Mouse (Mus musculus): ENCODE results near the gene Wnt2. TPM values are rescaled to one million over a fixed set of nuclear protein-coding genes. Genes with fewer than 3 reads are reported as not detected.
A peak's percentile ranks its signal among the peaks of the same experiment; 100 is the strongest.

Gene Wnt2
- total and polyA plus RNA-seq, 3 experiments: 0.73 to 0.86 (median 0.86) TPM

DNA sequence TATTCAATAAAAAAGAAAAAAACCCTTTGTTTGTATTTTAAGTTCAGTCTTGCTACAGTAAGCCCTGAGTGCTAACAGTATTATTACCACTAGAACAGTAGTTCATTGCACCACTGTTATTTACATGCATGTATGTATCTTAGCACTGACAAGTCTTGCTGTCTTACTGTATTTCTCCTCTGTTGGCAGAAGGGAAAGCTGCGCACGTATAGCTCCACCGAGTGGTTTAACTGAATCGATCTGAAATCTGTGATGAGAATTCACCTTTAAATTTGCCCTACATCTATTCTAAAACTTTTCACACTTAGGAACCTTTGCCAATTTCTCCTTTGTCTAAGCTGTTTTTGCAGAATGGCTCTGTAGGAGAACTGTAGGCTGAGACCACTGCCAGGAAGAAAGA is 13.9 kb upstream of the Wnt2 start:
- Histone ChIP-seq H3K27me3 (ENCODE audit: control insufficient read depth, insufficient read depth, low read length) (no peaks in the 10 kb centered on the region), H3K4me3 (no peak overlapping the region), H3K9ac (ENCODE audit: low read depth, low read length) (no peak overlapping the region), H3K27ac (no peak overlapping the region), H3K4me1 (ENCODE audit: control insufficient read depth, insufficient read depth, low read length) (no peaks in the 10 kb centered on the region), H3K36me3 (ENCODE audit: control insufficient read depth, insufficient read depth, low read length) (no peaks in the 10 kb centered on the region), H3K79me2 (replicated peaks; ENCODE audit: control insufficient read depth, insufficient read depth, low read length) (no peaks in the 10 kb centered on the region)
- intact Hi-C loops (cut with DNase I): no loop called here
- 77% methylated on average over 4 of the region's 4 CpGs for WGBS
- no peak for TF ChIP-seq EP300 (IDR thresholded peaks at IDR 0.05; ENCODE audit: insufficient read depth, low read depth, low read length)
- no peak for TF ChIP-seq POLR2A (IDR thresholded peaks at IDR 0.05; ENCODE audit: insufficient read depth, low read depth, low read length)
- no peak for TF ChIP-seq CTCF (IDR thresholded peaks at IDR 0.05)
- no peak for DNase-seq

DNA sequence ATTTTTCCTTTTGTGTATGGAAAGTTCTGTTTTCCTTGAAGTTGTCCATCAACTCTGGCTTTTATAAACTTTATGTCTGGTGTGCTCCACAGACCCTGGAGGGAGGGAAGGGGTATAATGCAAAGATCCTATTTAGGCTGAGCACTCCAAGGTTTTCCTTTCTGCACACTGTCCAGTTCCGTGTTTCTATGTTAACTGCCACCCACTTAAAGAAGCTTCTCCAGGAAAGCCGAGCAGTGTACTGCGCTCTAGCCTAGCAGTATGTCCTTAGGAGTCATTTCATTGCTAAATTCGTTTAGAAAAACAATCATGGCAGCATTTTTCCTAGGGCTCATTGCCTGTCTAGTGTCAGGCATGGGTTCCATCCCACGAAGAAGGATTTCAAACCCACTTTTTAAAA is 12.8 kb upstream of the Wnt2 start:
- no peaks in the 10 kb centered on the region for H3K4me1 ChIP-seq (ENCODE audit: control insufficient read depth, insufficient read depth, low read length)
- no peak for TF ChIP-seq EP300 (IDR thresholded peaks at IDR 0.05; ENCODE audit: insufficient read depth, low read depth, low read length)
- no peak for TF ChIP-seq CTCF (IDR thresholded peaks at IDR 0.05)
- no peak for TF ChIP-seq POLR2A (IDR thresholded peaks at IDR 0.05; ENCODE audit: insufficient read depth, low read depth, low read length)
- no peaks in the 10 kb centered on the region for H3K79me2 ChIP-seq (replicated peaks; ENCODE audit: control insufficient read depth, insufficient read depth, low read length)
- H3K27me3 ChIP-seq (ENCODE audit: control insufficient read depth, insufficient read depth, low read length): no peaks in the 10 kb centered on the region
- H3K4me3 ChIP-seq: no peak overlapping the region
- no peaks in the 10 kb centered on the region for H3K36me3 ChIP-seq (ENCODE audit: control insufficient read depth, insufficient read depth, low read length)
- WGBS: 76% methylated on average over 5 of the region's 5 CpGs
- DNase-seq: no peak
- H3K27ac ChIP-seq: no peak overlapping the region
- intact Hi-C loops (cut with DNase I): no loop called here
- H3K9ac ChIP-seq (ENCODE audit: low read depth, low read length): no peak overlapping the region

- peaks cover 7% of the 10 kb centered on the region for H3K27me3 ChIP-seq (ENCODE audit: control insufficient read depth, insufficient read depth, low read length)
- H3K4me3 ChIP-seq: no peak overlapping the region
- WGBS: 33% methylated on average over 6 of the region's 6 CpGs
- no peak overlapping the region; the same call in 1 of the 2 replicates for H3K27ac ChIP-seq
- no peaks in the 10 kb centered on the region; the same call in 1 of the 2 replicates for H3K4me1 ChIP-seq (ENCODE audit: control insufficient read depth, insufficient read depth, low read length)
- TF ChIP-seq CTCF (IDR thresholded peaks at IDR 0.05) (no peak), EP300 (IDR thresholded peaks at IDR 0.05; ENCODE audit: insufficient read depth, low read depth, low read length) (no peak), POLR2A (IDR thresholded peaks at IDR 0.05; ENCODE audit: insufficient read depth, low read depth, low read length) (no peak)
- no peaks in the 10 kb centered on the region for H3K79me2 ChIP-seq (replicated peaks; ENCODE audit: control insufficient read depth, insufficient read depth, low read length)
- no peak for DNase-seq
- H3K9ac ChIP-seq (ENCODE audit: low read depth, low read length): no peak overlapping the region
- no peaks in the 10 kb centered on the region for H3K36me3 ChIP-seq (ENCODE audit: control insufficient read depth, insufficient read depth, low read length)
- intact Hi-C loops (cut with DNase I): no loop called here
Observed at GRCm38 (mm10) chr6:18032271-18032670, 1.9 kb upstream of the Wnt2 start.

- Histone ChIP-seq H3K36me3 (ENCODE audit: control insufficient read depth, insufficient read depth, low read length) (no peaks in the 10 kb centered on the region), H3K9ac (ENCODE audit: low read depth, low read length) (no peak overlapping the region), H3K4me3 (peak overlapping the region; percentile 39), H3K79me2 (replicated peaks; ENCODE audit: control insufficient read depth, insufficient read depth, low read length) (no peaks in the 10 kb centered on the region), H3K27ac (no peak overlapping the region; the same call in 1 of the 2 replicates), H3K27me3 (ENCODE audit: control insufficient read depth, insufficient read depth, low read length) (peaks cover 7% of the 10 kb centered on the region), H3K4me1 (ENCODE audit: control insufficient read depth, insufficient read depth, low read length) (no peaks in the 10 kb centered on the region; the same call in 1 of the 2 replicates)
- intact Hi-C loops (cut with DNase I): no loop called here
- WGBS: 1% methylated on average over 29 of the region's 29 CpGs
- no peak for TF ChIP-seq POLR2A (IDR thresholded peaks at IDR 0.05; ENCODE audit: insufficient read depth, low read depth, low read length)
- no peak for TF ChIP-seq EP300 (IDR thresholded peaks at IDR 0.05; ENCODE audit: insufficient read depth, low read depth, low read length)
- no peak for TF ChIP-seq CTCF (IDR thresholded peaks at IDR 0.05)
- DNase-seq: peak; percentile 67 to 77
Observed at GRCm38 (mm10) chr6:18031509-18032010, 1.2 kb upstream of the Wnt2 start.

DNA sequence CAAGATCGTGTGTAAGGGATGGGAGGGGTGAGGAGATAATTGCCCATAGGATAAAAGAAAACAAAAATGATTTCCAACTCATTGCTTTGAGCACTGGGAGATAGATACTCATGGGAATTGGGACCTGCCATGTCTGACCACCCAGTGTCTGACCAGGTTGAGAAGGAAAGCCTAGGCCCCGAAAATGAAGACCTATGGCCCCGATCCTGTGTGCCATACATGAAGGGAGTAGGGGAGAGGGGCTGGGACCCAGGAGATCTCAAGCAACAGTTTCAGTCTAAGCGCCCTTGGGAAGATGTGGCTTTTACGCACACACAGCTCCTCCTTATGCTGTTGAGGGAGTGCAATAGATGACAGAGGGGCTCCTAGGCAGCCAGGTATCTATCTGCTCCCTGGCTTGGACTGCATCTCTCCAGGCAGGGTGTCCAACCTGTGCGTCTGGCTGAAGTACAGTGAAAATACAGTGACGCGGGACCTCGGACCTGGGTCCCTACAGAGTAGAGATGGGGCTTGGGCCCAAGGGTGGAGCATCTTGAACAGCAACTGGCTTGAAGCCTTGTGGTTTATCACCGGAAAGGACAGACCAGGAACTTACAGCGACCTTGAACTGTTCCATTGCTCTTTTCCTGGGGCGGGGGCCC is 603 bp upstream of the Wnt2 start:
- H3K9ac ChIP-seq (ENCODE audit: low read depth, low read length): no peak overlapping the region
- DNase-seq: peak in 1 of 2 experiments; percentile 27
- no peak for TF ChIP-seq POLR2A (IDR thresholded peaks at IDR 0.05; ENCODE audit: insufficient read depth, low read depth, low read length)
- no peak for TF ChIP-seq CTCF (IDR thresholded peaks at IDR 0.05)
- no peak for TF ChIP-seq EP300 (IDR thresholded peaks at IDR 0.05; ENCODE audit: insufficient read depth, low read depth, low read length)
- H3K79me2 ChIP-seq (replicated peaks; ENCODE audit: control insufficient read depth, insufficient read depth, low read length): no peaks in the 10 kb centered on the region
- 7% methylated on average over 12 of the region's 12 CpGs for WGBS
- intact Hi-C loops (cut with DNase I): no loop called here
- H3K4me1 ChIP-seq (ENCODE audit: control insufficient read depth, insufficient read depth, low read length): no peaks in the 10 kb centered on the region; the same call in 1 of the 2 replicates
- peak overlapping the region; percentile 39 for H3K4me3 ChIP-seq
- H3K36me3 ChIP-seq (ENCODE audit: control insufficient read depth, insufficient read depth, low read length): no peaks in the 10 kb centered on the region
- no peak overlapping the region; the same call in 1 of the 2 replicates for H3K27ac ChIP-seq
- H3K27me3 ChIP-seq (ENCODE audit: control insufficient read depth, insufficient read depth, low read length): peaks cover 7% of the 10 kb centered on the region

DNA sequence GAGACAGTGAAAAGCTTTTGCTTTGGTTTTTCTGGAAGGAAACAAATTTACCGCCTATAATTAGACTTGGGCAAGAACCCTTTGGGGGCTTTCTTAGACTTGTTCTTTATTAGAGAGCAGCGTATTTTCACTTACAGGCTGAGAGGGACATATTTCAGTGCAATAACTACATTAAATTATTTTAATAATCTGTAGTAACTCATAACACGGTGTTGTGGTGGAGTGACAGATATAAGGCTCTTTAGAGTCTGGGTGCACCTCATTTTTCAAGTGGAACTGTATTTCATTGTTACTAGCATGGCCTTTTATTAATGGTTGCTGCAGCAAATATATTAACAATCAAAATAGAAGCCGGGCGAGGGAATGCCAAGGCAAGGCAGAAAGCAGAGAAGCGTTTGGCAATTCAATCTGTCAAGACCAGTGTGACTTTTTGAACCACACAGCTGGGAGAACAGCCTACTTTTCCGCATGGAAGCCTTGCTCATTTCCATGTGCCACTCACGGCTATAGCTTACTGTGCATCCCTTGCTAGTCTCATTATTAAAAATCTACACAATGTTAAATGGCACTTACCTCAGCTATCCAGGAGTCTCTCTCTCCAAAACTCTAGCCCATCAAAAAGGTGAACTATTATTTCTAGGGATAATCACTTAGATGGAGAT is 6.1 kb downstream of the Wnt2 start:
- Histone ChIP-seq H3K9ac (ENCODE audit: low read depth, low read length) (no peak overlapping the region), H3K27ac (no peak overlapping the region), H3K36me3 (ENCODE audit: control insufficient read depth, insufficient read depth, low read length) (no peaks in the 10 kb centered on the region), H3K27me3 (ENCODE audit: control insufficient read depth, insufficient read depth, low read length) (no peaks in the 10 kb centered on the region), H3K4me3 (no peak overlapping the region), H3K79me2 (replicated peaks; ENCODE audit: control insufficient read depth, insufficient read depth, low read length) (no peaks in the 10 kb centered on the region), H3K4me1 (ENCODE audit: control insufficient read depth, insufficient read depth, low read length) (no peaks in the 10 kb centered on the region)
- WGBS: 89% methylated on average over 8 of the region's 8 CpGs
- no peak for TF ChIP-seq POLR2A (IDR thresholded peaks at IDR 0.05; ENCODE audit: insufficient read depth, low read depth, low read length)
- TF ChIP-seq CTCF (IDR thresholded peaks at IDR 0.05): no peak
- TF ChIP-seq EP300 (IDR thresholded peaks at IDR 0.05; ENCODE audit: insufficient read depth, low read depth, low read length): no peak
- intact Hi-C loops (cut with DNase I): no loop called here
- DNase-seq: no peak

Data from heart, adult 2 months (tissue).